Mouse (Mus musculus): ENCODE data around the gene Pld3. TPM values are rescaled to one million over a fixed set of nuclear protein-coding genes. Genes with fewer than 3 reads are reported as not detected.
"Not testable (repeated sequence)": the region's sequence is repeated elsewhere in the genome, so short reads cannot be mapped to it uniquely, and the experiment has no call there.

Gene Pld3
- polyA plus RNA-seq, 1 experiment, result 1,185 TPM

DNA sequence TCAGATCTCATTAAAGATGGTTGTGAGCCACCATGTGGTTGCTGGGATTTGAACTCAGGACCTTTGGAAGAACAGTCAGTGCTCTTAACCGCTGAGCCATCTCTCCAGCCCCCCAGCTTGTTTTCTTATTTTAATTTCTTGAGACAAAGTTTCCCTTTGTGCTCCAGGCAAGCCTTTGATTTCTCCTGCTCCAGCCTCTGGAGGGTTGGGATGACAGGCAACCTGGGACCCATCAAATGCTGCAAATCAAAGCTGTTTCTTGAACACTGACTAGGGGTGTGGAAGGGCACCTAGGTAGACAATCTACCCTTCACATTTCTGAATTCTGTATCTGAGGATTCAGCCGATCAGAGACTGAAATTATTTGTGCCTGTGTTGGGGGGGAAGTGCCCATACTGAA lies 42.2 kb downstream of the Pld3 start:
- Histone ChIP-seq H3K27ac (ENCODE audit: insufficient read depth, low read length) (no peak overlapping the region), H3K4me3 (ENCODE audit: insufficient read depth, low read length) (no peak overlapping the region), H3K4me1 (ENCODE audit: control insufficient read depth, insufficient read depth, low read length) (no peaks in the 10 kb centered on the region)
- no peak for TF ChIP-seq CTCF (IDR thresholded peaks at IDR 0.05; ENCODE audit: extremely low read depth, insufficient read depth, low read length)
- TF ChIP-seq POLR2A (IDR thresholded peaks at IDR 0.05; ENCODE audit: extremely low read depth, insufficient read depth, low read length), result no peak

DNA sequence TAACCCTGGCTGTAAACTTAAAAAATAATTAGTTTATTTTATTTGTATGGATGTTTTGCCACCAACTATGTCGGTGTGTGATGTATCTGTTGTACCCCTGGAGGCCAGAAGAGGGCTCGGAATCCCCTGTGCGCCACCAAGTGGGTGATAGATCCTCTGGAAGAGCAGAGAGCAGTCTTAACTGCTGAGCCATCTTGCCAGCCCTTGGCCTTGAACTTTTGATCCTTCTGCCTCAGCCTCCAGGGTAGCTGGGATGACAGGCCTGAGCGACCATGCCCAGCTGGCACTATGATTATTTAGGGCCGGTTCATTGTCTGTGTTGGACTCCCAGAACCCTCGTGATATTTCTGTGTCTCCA lies 44.4 kb downstream of the Pld3 start:
- Histone ChIP-seq H3K4me3 (ENCODE audit: insufficient read depth, low read length) (peak overlapping the region; percentile 57; the same call in 1 of the 2 replicates), H3K27ac (ENCODE audit: insufficient read depth, low read length) (no peak overlapping the region), H3K4me1 (ENCODE audit: control insufficient read depth, insufficient read depth, low read length) (no peaks in the 10 kb centered on the region)
- no peak for TF ChIP-seq POLR2A (IDR thresholded peaks at IDR 0.05; ENCODE audit: extremely low read depth, insufficient read depth, low read length)
- peak; percentile 60 for TF ChIP-seq CTCF (IDR thresholded peaks at IDR 0.05; ENCODE audit: extremely low read depth, insufficient read depth, low read length)

DNA sequence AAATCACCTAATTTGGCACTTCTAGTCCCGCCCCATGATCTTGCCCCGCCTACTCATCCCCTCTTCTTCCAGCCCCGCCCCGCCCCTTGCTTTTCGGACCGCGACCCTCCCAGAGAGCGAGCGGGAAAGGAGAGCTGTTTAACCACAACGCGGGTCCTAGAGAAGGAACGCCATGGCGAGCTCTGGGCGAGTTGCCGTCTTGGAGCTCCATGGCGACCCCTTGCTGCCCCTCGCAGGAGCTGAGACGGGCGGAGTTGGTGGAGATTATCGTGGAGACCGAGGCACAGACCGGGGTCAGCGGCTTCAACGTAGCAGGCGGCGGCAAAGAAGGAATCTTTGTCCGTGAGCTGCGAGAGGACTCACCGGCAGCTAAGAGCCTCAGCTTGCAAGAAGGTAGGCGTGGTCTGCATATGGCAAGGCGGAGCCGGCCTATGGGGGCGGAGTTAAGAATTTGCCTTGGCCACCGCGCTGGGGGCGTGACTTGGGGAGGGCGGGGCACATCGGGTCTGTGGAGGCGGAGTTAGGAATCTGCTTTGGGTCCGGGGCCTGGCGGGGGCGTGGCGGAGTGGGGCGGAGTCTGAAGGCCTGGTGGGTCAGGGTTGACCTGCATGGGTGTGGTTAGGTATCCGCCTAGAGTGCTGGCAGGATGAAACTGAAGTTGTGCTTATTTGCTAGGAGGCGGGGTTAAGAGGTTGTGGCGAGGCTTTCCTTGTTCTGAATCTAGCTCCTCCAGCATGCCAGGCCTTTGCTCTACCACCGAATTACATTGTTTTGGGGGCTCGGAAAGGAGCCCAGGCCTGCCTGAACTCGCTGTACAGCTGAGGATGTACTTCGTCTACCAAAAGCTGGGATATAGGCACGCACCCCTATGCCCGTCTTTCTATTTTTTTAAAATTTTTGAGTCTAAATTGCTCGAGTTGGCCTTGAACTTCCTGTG lies 45.0 kb downstream of the Pld3 start:
- TF ChIP-seq CTCF (IDR thresholded peaks at IDR 0.05; ENCODE audit: extremely low read depth, insufficient read depth, low read length) (no peak), POLR2A (IDR thresholded peaks at IDR 0.05; ENCODE audit: extremely low read depth, insufficient read depth, low read length) (peak; percentile 78)
- no peaks in the 10 kb centered on the region for H3K4me1 ChIP-seq (ENCODE audit: control insufficient read depth, insufficient read depth, low read length)
- no peak overlapping the region; the same call in 1 of the 2 replicates for H3K27ac ChIP-seq (ENCODE audit: insufficient read depth, low read length)
- peak overlapping the region; percentile 57 for H3K4me3 ChIP-seq (ENCODE audit: insufficient read depth, low read length)

DNA sequence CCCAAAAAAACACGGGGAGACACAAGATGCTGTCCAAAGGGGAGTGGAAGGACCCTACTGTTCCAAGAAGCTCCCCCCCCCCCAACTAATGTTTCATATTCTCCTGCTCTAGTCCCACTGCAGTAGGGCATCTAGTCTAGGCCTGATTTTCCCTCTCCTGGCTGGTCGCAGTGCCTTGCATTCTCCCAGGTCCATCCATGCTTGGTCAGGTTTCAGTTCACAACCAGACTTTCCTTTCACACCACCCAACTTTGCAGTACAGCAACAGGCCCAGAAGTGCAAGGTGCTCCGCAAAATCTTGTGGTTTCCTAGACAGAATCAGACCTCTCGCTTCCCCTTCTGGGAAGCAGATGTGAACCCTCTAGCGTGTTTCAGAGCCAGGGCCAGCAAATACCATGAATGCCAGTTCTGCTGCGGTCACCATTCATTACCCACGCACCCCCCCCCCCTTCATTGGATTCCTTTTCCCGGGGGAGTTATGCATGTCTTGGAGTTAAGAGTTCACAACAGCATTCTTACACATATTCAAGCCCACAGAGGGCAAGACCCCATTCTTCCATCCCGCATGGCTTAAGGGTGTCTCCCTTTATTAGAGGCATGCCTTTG lies 46.1 kb downstream of the Pld3 start:
- no peaks in the 10 kb centered on the region for H3K4me1 ChIP-seq (ENCODE audit: control insufficient read depth, insufficient read depth, low read length)
- H3K27ac ChIP-seq (ENCODE audit: insufficient read depth, low read length), result no peak overlapping the region
- TF ChIP-seq CTCF (IDR thresholded peaks at IDR 0.05; ENCODE audit: extremely low read depth, insufficient read depth, low read length) (no peak), POLR2A (IDR thresholded peaks at IDR 0.05; ENCODE audit: extremely low read depth, insufficient read depth, low read length) (no peak)
- H3K4me3 ChIP-seq (ENCODE audit: insufficient read depth, low read length), result no peak overlapping the region

DNA sequence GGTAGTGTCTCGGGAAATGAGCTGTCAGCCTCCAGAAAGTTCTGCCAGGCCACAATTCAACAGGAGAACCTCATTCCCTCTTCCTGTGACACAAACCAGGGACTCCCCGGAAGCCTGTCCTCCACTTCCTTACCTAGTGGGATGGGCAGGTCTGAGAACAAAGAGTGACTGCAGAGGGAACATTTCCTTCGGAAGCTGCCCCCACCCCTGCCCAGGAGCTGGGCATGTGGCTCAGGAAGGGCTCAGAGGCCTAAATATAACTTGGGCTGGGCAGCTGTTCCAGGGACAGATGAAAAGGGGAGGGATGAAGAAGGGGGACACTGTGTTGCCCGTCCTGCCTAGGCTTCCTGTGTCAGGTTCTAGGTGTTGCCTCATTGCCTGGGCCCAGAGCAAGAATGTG lies 51.4 kb downstream of the Pld3 start:
- Histone ChIP-seq H3K4me3 (ENCODE audit: insufficient read depth, low read length) (no peak overlapping the region), H3K27ac (ENCODE audit: insufficient read depth, low read length) (no peak overlapping the region), H3K4me1 (ENCODE audit: control insufficient read depth, insufficient read depth, low read length) (no peaks in the 10 kb centered on the region)
- TF ChIP-seq POLR2A (IDR thresholded peaks at IDR 0.05; ENCODE audit: extremely low read depth, insufficient read depth, low read length) (no peak), CTCF (IDR thresholded peaks at IDR 0.05; ENCODE audit: extremely low read depth, insufficient read depth, low read length) (no peak)

DNA sequence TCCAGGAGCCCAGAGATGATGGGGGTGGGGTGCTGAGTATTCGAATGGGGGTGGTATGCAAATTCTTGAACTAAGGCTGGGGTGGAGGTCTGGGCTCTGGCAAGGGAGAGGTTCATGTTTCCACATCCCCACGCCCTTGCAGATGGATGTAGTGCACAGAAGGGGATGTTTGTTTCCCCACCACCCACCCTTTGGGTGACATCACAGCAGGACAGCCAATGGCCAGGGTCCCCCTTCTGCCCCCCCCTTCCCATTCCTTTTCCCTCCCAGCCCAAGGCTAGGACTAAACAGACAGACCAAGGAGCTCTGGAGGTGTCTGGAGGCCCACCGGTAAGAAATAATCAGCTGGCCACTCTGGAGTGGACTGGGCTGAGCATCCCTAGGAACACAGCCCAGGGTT lies 54.0 kb downstream of the Pld3 start, which contains the start of gene Prx:
Prx (plus strand) TSS at position 289 of the 400 bp plus-strand sequence.
- TF ChIP-seq POLR2A (IDR thresholded peaks at IDR 0.05; ENCODE audit: extremely low read depth, insufficient read depth, low read length) (no peak), CTCF (IDR thresholded peaks at IDR 0.05; ENCODE audit: extremely low read depth, insufficient read depth, low read length) (no peak)
- Histone ChIP-seq H3K4me1 (ENCODE audit: control insufficient read depth, insufficient read depth, low read length) (no peaks in the 10 kb centered on the region), H3K27ac (ENCODE audit: insufficient read depth, low read length) (no peak within 1 kb of the TSS), H3K4me3 (ENCODE audit: insufficient read depth, low read length) (no peak within 1 kb of the TSS)

DNA sequence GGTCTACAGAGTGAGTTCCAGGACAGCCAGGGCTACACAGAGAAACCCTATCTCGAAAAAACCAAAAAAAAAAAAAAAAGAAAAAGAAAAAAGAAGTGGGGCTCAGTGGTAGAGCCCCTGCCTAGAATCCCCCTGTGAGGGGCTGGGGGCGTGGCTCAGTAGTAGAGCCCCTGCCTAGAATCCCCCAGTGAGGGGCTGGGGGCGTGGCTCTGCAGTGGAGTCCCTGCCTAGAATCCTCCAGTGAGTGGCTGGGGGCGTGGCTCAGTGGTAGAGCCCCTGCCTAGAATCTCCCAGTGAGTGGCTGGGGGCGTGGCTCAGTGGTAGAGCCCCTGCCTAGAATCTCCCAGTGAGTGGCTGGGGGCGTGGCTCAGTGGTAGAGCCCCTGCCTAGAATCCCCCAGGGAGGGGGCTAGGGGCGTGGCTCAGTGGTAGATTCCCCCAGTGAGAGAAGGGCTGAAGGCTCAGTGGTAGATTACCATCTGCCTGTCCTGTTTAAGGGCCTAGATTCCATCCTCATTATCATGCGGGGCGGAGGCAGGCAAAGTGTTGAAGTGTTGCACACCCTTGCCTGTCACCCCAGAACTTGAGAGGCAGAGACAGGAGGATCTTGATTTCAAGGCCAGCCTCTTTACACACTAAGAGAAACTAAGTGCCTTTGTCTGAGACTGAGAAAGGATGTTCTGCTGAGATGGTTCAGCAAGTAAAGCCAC lies 58.2 kb downstream of the Pld3 start:
- H3K4me1 ChIP-seq (ENCODE audit: control insufficient read depth, insufficient read depth, low read length); H3K27ac ChIP-seq (ENCODE audit: insufficient read depth, low read length); H3K4me3 ChIP-seq (ENCODE audit: insufficient read depth, low read length): not testable (repeated sequence)

DNA sequence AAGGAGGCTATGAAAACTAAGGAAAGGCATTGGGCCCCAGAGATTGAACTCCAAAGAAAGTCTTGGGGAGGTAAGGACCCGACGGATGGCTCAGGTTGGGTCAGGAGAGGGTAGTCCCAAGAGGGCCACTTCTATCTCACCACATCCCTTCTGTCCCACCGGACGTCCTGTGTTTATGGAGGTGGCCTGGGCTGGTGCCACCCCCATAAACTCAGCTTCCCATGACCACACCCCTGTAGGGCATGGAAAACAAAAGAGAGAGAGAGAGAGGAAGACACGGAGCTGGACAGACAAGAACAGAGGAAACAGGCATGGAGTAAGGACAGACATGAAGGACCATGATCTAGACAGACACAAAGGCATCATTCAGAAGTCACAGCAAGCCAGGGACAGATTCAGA lies 59.6 kb downstream of the Pld3 start:
- Histone ChIP-seq H3K4me3 (ENCODE audit: insufficient read depth, low read length) (no peak overlapping the region), H3K27ac (ENCODE audit: insufficient read depth, low read length) (no peak overlapping the region), H3K4me1 (ENCODE audit: control insufficient read depth, insufficient read depth, low read length) (no peaks in the 10 kb centered on the region)
- no peak for TF ChIP-seq POLR2A (IDR thresholded peaks at IDR 0.05; ENCODE audit: extremely low read depth, insufficient read depth, low read length)

DNA sequence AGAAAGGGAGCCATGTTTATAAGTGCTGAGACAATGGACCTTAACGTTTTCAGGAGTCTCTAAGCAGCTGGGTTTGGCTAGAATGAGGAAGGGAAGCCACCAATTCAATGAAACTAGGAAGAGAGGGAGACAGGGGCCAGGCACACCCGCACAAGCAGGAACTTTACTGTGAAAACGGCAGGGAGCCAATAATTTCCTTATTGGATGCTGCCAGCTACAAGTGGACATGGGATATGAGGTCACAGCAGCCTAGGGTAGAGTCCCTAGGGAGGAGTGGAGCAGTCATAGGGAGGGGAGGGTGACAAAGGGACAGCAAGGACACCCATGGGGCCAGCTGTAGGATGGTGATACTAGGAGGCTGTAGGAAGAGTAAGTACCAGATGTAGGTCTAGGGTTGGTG lies 60.0 kb downstream of the Pld3 start:
- Histone ChIP-seq H3K27ac (ENCODE audit: insufficient read depth, low read length) (no peak overlapping the region), H3K4me3 (ENCODE audit: insufficient read depth, low read length) (no peak overlapping the region), H3K4me1 (ENCODE audit: control insufficient read depth, insufficient read depth, low read length) (no peaks in the 10 kb centered on the region; the same call in 1 of the 2 replicates)
- no peak for TF ChIP-seq CTCF (IDR thresholded peaks at IDR 0.05; ENCODE audit: extremely low read depth, insufficient read depth, low read length)
- TF ChIP-seq POLR2A (IDR thresholded peaks at IDR 0.05; ENCODE audit: extremely low read depth, insufficient read depth, low read length), result no peak

Measured in cortical plate, adult 2 months (tissue).